Comparison of ENCODE assay signal across 22 mouse cellular contexts in genomic region chr16:85765697-85766096, GRCm38 (mm10). TPM values are rescaled to one million over a fixed set of nuclear protein-coding genes. Genes with fewer than 3 reads are reported as not detected.
DNase-seq lines count a peak whose midpoint lies in the region; ATAC-seq and TF ChIP-seq lines count a peak whose summit lies in the region.
"Had no signal": no experiment of that assay in that cellular context is flagged by ENCODE, and none has a peak within 500 bp of the region (broad histone marks: within the 10 kb centered on the region; RNA-seq: fewer than 3 reads in every experiment).

No protein-coding gene starts in this region.

- TF ChIP-seq POLR2A in myocyte (IDR thresholded peaks at IDR 0.05; ENCODE audit: insufficient read length, low read depth), result no peak

- no peak for ATAC-seq in heart, embryonic 13.5 days (ENCODE audit: extremely low read depth, insufficient number of reproducible peaks, low FRiP score, low TSS enrichment)
- ATAC-seq: hindbrain, postnatal 0 days; intestine, embryonic 16.5 days; midbrain, embryonic 13.5 days had no signal

- no peaks in the 10 kb centered on the region for H3K36me3 ChIP-seq in heart, embryonic 13.5 days
- H3K36me3 ChIP-seq in myocyte (ENCODE audit: control insufficient read depth, insufficient read depth), result no peaks in the 10 kb centered on the region
- H3K36me3 ChIP-seq: forebrain, embryonic 10.5 days; limb, embryonic 15.5 days; midbrain, embryonic 13.5 days had no signal

- peaks cover 34% of the 10 kb centered on the region for H3K4me1 ChIP-seq in heart, embryonic 13.5 days
- H3K4me1 ChIP-seq: forebrain, embryonic 10.5 days; megakaryocyte, embryonic 14.5 days; midbrain, embryonic 13.5 days had no signal

- 39% methylated on average over 8 of the region's 8 CpGs for WGBS in heart, embryonic 13.5 days

- no peak overlapping the region for H3ac ChIP-seq in myocyte (ENCODE audit: control insufficient read depth, insufficient read length)

- H3K79me2 ChIP-seq in myocyte (ENCODE audit: control insufficient read depth, insufficient read depth), result no peaks in the 10 kb centered on the region

- peak overlapping the region; percentile 22; the same call in 1 of the 2 replicates for H3K4me2 ChIP-seq in heart, embryonic 13.5 days
- peak overlapping the region; percentile 35 for H3K4me2 ChIP-seq in myocyte (ENCODE audit: low read depth)
- H3K4me2 ChIP-seq: limb, embryonic 15.5 days; lung, embryonic 14.5 days; midbrain, embryonic 13.5 days had no signal

- H3K4me3 ChIP-seq in heart, embryonic 13.5 days, result no peak overlapping the region
- H3K4me3 ChIP-seq in myocyte, result no peak overlapping the region
- H3K4me3 ChIP-seq: forebrain, embryonic 10.5 days; layer of hippocampus, adult 2 months; limb, embryonic 15.5 days; megakaryocyte, embryonic 14.5 days; midbrain, embryonic 13.5 days had no signal

- H3K9me3 ChIP-seq in heart, embryonic 13.5 days, result no peaks in the 10 kb centered on the region
- H3K9me3 ChIP-seq: forebrain, embryonic 10.5 days; limb, embryonic 15.5 days; midbrain, embryonic 13.5 days had no signal

- no peak for DNase-seq in heart, postnatal 25 days (ENCODE audit: low spot score)
- DNase-seq in Muller cell, postnatal 12 days (ENCODE audit: inconsistent ontology term), result peak; percentile 14
- DNase-seq in embryo, embryonic 10.5 days (ENCODE audit: low spot score), result peak; percentile 40
- DNase-seq in layer of hippocampus, postnatal 14 days (ENCODE audit: low spot score in 2 of 2), result no peak
- no peak for DNase-seq in frontal cortex, postnatal 36 days (ENCODE audit: low spot score in 2 of 2)
- DNase-seq: adrenal gland, postnatal 14 days; cerebellum, adult 9-10 months; kidney, adult 9 months; kidney, postnatal 25 days; lung, embryonic 14.5 days; spleen, adult 18-20 months had no signal

- intact Hi-C loops in heart, postnatal 25 days (cut with DNase I), result no loop called here

- H3K27me3 ChIP-seq in heart, embryonic 13.5 days (replicated peaks), result no peaks in the 10 kb centered on the region
- H3K27me3 ChIP-seq in myocyte (ENCODE audit: control insufficient read depth, insufficient read depth, insufficient read length), result no peaks in the 10 kb centered on the region
- H3K27me3 ChIP-seq: limb, embryonic 15.5 days; megakaryocyte, embryonic 14.5 days; midbrain, embryonic 13.5 days had no signal

- no peak overlapping the region for H3K9ac ChIP-seq in heart, embryonic 13.5 days
- H3K9ac ChIP-seq: limb, embryonic 15.5 days; liver, embryonic 14.5 days; lung, embryonic 14.5 days; midbrain, embryonic 13.5 days had no signal

- H3K27ac ChIP-seq in heart, embryonic 13.5 days (replicated peaks), result no peak overlapping the region
- H3K27ac ChIP-seq: forebrain, embryonic 10.5 days; hindbrain, postnatal 0 days; layer of hippocampus, adult 2 months; limb, embryonic 15.5 days; liver, embryonic 14.5 days; midbrain, embryonic 13.5 days had no signal

TF ChIP-seq in myocyte, 11 proteins besides CTCF, POLR2A, EP300 and RAD21:
- TF ChIP-seq POLR2AphosphoS2 (IDR thresholded peaks at IDR 0.05; ENCODE audit: insufficient read length, low read depth) (no peak), TCF3 (IDR thresholded peaks at IDR 0.05; ENCODE audit: insufficient read length, low read depth) (no peak), MYOG (IDR thresholded peaks at IDR 0.05; ENCODE audit: control insufficient read depth in 1 of 3, insufficient read depth in 1 of 3, insufficient read length in 2 of 3, low read depth in 2 of 3) (no peak), SRF (IDR thresholded peaks at IDR 0.05; ENCODE audit: control insufficient read depth, insufficient read length, low read depth) (no peak), REST (IDR thresholded peaks at IDR 0.05; ENCODE audit: insufficient read depth, insufficient read length) (no peak), E2F4 (IDR thresholded peaks at IDR 0.05; ENCODE audit: insufficient read depth) (no peak), MAX (IDR thresholded peaks at IDR 0.05; ENCODE audit: low read depth) (no peak), MYOD1 (IDR thresholded peaks at IDR 0.05; ENCODE audit: control insufficient read depth in 1 of 3, insufficient read length in 2 of 3, low read depth in 2 of 3) (no peak), CEBPB (IDR thresholded peaks at IDR 0.05; ENCODE audit: insufficient read depth, poor library complexity, severe bottlenecking) (no peak), USF1 (IDR thresholded peaks at IDR 0.05; ENCODE audit: low read depth) (no peak), TCF12 (IDR thresholded peaks at IDR 0.05; ENCODE audit: insufficient read depth, poor library complexity, severe bottlenecking) (no peak)
TF ChIP-seq in myocyte: peak in this region for 0.

RNA-seq across cellular contexts. Expression of gene Adamts1, which starts 37.2 kb away (rescaled TPM):
- polyA plus RNA-seq in heart, embryonic 13.5 days (2015; fragmentation: Nextera tagmentation; extraction: Ambion mirVana), result 52.0 and 53.6 TPM in 2 replicates
- total RNA-seq in heart, postnatal 25 days (2021), result 10 to 100 TPM; 26.9 to 28.0 TPM
- 14.9 TPM for polyA plus RNA-seq in myocyte (2012; fragmentation: generic; extraction: Trizol)
- total RNA-seq in layer of hippocampus, postnatal 14 days (2021), result 10 to 100 TPM; 16.3 to 21.4 TPM
- total RNA-seq: monocyte, adult 5-6 weeks had no signal

Comparison
In these comparisons a context has a peak if more than half of its experiments do, and no peak if none do; other contexts are left out.
1. DNase-seq: peak in Muller cell, postnatal 12 days (single experiment) and embryo, embryonic 10.5 days (single experiment); none in heart, postnatal 25 days (single experiment), layer of hippocampus, postnatal 14 days (0 of 2) and frontal cortex, postnatal 36 days (0 of 2).